Mouse (Mus musculus) layer of hippocampus, postnatal 36 days (tissue): ENCODE results near the gene Irak4. TPM values are rescaled to one million over a fixed set of nuclear protein-coding genes. Genes with fewer than 3 reads are reported as not detected.

Experiments
- DNase-seq, 2 experiments: peaks; one replicate each; pipeline ENCODE4 v3.0.0; 2022
- total RNA-seq, 2 experiments: library from RNA; stranded (reverse); gene quantifications; 2 replicates each; pipeline ENCODE4 v1.2.3; 2021

The Irak4 gene
- total RNA-seq, result 1 to 10 TPM; 1.8 to 2.3 TPM

- DNase-seq, result peak; percentile 88 to 91
These were observed at the start of gene Irak4, which contains the start of gene Pus7l for GRCm38 (mm10) chr15:94543409-94544051. TSS of gene Irak4 (plus strand) at chr15:94543643. TSS of gene Pus7l (minus strand) at chr15:94543547.

- no peak for DNase-seq
These were observed 49.0 kb upstream of the Irak4 start for GRCm38 (mm10) chr15:94494445-94494844.

GRCm38 (mm10) chr15:94495936-94496335 is 47.5 kb upstream of the Irak4 start:
- no peak for DNase-seq

GRCm38 (mm10) chr15:94499260-94499659 is 44.2 kb upstream of the Irak4 start:
- DNase-seq, result no peak

- DNase-seq, result peak in 1 of 2 experiments; percentile 9
These were observed 39.8 kb upstream of the Irak4 start for GRCm38 (mm10) chr15:94503451-94504215.

GRCm38 (mm10) chr15:94517913-94518491 is 25.4 kb upstream of the Irak4 start:
- no peak for DNase-seq

- DNase-seq, result no peak
These were observed 23.1 kb upstream of the Irak4 start for GRCm38 (mm10) chr15:94520205-94520900.

GRCm38 (mm10) chr15:94520959-94521358 is 22.5 kb upstream of the Irak4 start:
- DNase-seq, result no peak

GRCm38 (mm10) chr15:94523251-94523650 is 20.2 kb upstream of the Irak4 start:
- DNase-seq, result no peak

GRCm38 (mm10) chr15:94524956-94525355 is 18.5 kb upstream of the Irak4 start:
- DNase-seq, result no peak

- no peak for DNase-seq
These were observed 12.9 kb upstream of the Irak4 start for GRCm38 (mm10) chr15:94530519-94530918.

- DNase-seq, result no peak
These were observed 11.1 kb upstream of the Irak4 start for GRCm38 (mm10) chr15:94532306-94532705.

GRCm38 (mm10) chr15:94532956-94533355 is 10.5 kb upstream of the Irak4 start:
- DNase-seq, result no peak

GRCm38 (mm10) chr15:94535521-94535920 is 7.9 kb upstream of the Irak4 start:
- DNase-seq, result no peak

- no peak for DNase-seq
These were observed 4.1 kb upstream of the Irak4 start for GRCm38 (mm10) chr15:94539296-94539695.

GRCm38 (mm10) chr15:94542567-94543408 is 655 bp upstream of the Irak4 start:
- DNase-seq, result no peak

- no peak for DNase-seq
These were observed 701 bp downstream of the Irak4 start for GRCm38 (mm10) chr15:94544052-94544636.

GRCm38 (mm10) chr15:94544844-94545243 is 1.4 kb downstream of the Irak4 start:
- DNase-seq, result no peak

- no peak for DNase-seq
These were observed 10.1 kb downstream of the Irak4 start for GRCm38 (mm10) chr15:94553536-94553935.

- peak; percentile 81 to 87 for DNase-seq
These were observed 14.0 kb downstream of the Irak4 start for GRCm38 (mm10) chr15:94557442-94557841.

GRCm38 (mm10) chr15:94558895-94559656 is 15.6 kb downstream of the Irak4 start:
- no peak for DNase-seq
